Comparison of ENCODE assay signal across 9 mouse cellular contexts in the genomic region with DNA sequence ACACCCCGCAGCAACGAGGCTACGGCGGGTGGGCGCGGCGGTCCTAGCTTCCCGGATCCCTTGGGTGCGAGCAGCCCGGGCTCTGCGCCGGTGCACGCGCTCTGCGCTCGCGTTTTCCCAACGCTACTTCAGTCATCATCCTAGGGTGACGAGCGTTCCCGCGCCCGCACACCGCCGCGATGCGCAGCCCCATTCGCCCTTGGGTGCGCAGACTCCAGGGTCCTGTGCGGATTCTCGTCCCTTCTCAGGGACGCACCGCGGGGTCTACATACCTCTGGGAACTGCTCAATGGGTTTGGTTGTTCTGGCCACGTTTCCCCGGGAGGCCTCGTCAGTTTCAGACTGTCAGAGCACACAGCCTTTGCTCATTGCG. TPM values are rescaled to one million over a fixed set of nuclear protein-coding genes. Genes with fewer than 3 reads are reported as not detected.
A peak's percentile ranks its signal among the peaks of the same experiment; 100 is the strongest.
DNase-seq lines count a peak whose midpoint lies in the region; ATAC-seq lines count a peak whose summit lies in the region.
"Had no signal": no experiment of that assay in that cellular context is flagged by ENCODE, and none has a peak within 500 bp of the region (broad histone marks: within the 10 kb centered on the region; RNA-seq: fewer than 3 reads in every experiment).

No protein-coding gene starts in this region.

- WGBS in forebrain, embryonic 14.5 days: under 1% methylated on average over 34 of the region's 38 CpGs
- WGBS in neural tube, embryonic 11.5 days: under 1% methylated on average over 32 of the region's 38 CpGs

- H3K9ac ChIP-seq in forebrain, embryonic 14.5 days (ENCODE audit: low read length): peak overlapping the region; percentile 64
- peak overlapping the region; percentile 45 for H3K9ac ChIP-seq in neural tube, embryonic 11.5 days (ENCODE audit: low read length)

- peak overlapping the region; percentile 47 for H3K4me3 ChIP-seq in forebrain, embryonic 14.5 days (ENCODE audit: low read depth, low read length)
- H3K4me3 ChIP-seq in neural tube, embryonic 11.5 days (ENCODE audit: low read depth, low read length): peak overlapping the region; percentile 49

- H3K27me3 ChIP-seq in forebrain, embryonic 14.5 days (replicated peaks; ENCODE audit: control insufficient read depth, insufficient read depth, low read length): peaks cover 40% of the 10 kb centered on the region
- H3K27me3 ChIP-seq in neural tube, embryonic 11.5 days (ENCODE audit: control insufficient read depth, insufficient read depth, low read length): peaks cover 38% of the 10 kb centered on the region

- 0 out of 2 replicates have a peak, but pooled peaks cover 2% of the 10 kb centered on the region for H3K4me1 ChIP-seq in forebrain, embryonic 14.5 days (ENCODE audit: control insufficient read depth, insufficient read depth, low read length)
- no peaks in the 10 kb centered on the region for H3K4me1 ChIP-seq in neural tube, embryonic 11.5 days (ENCODE audit: control insufficient read depth, insufficient read depth, low read length)

- peak; percentile 48 for ATAC-seq in frontal cortex, adult (ENCODE audit: low TSS enrichment)
- ATAC-seq in forebrain, embryonic 14.5 days: peak; percentile 69
- ATAC-seq in neural tube, embryonic 11.5 days (ENCODE audit: insufficient read depth, low FRiP score, low TSS enrichment): 0 out of 2 replicates have a peak, but pooled peaks have one; percentile 28

- peak overlapping the region; percentile 80 for H3K4me2 ChIP-seq in forebrain, embryonic 14.5 days (ENCODE audit: low read length)
- peak overlapping the region; percentile 90 for H3K4me2 ChIP-seq in neural tube, embryonic 11.5 days (ENCODE audit: low read depth)

- H3K27ac ChIP-seq in forebrain, embryonic 14.5 days (ENCODE audit: low read depth, low read length): peak overlapping the region; percentile 44; the same call in 1 of the 2 replicates
- H3K27ac ChIP-seq in neural tube, embryonic 11.5 days (ENCODE audit: low read depth, low read length): no peak overlapping the region

- no peaks in the 10 kb centered on the region for H3K9me3 ChIP-seq in forebrain, embryonic 14.5 days (replicated peaks; ENCODE audit: control insufficient read depth, low read length)
- no peaks in the 10 kb centered on the region for H3K9me3 ChIP-seq in neural tube, embryonic 11.5 days (ENCODE audit: control insufficient read depth, low read length)

- intact Hi-C loops in left cerebral cortex, postnatal 4 days (cut with DNase I): loop anchor here (10.0 kb wide), 1 partner anchor 88 kb away; no protein-coding TSS in a partner anchor

- no peaks in the 10 kb centered on the region for H3K36me3 ChIP-seq in forebrain, embryonic 14.5 days (ENCODE audit: control insufficient read depth, insufficient read depth, low read length)
- no peaks in the 10 kb centered on the region for H3K36me3 ChIP-seq in neural tube, embryonic 11.5 days (ENCODE audit: control insufficient read depth, insufficient read depth, low read length)

- no peak for DNase-seq in frontal cortex, postnatal 10 days (ENCODE audit: low spot score in 2 of 2)
- DNase-seq in right cerebral cortex, adult 2 months (ENCODE audit: low spot score in 2 of 2): peak; percentile 61 to 72
- no peak for DNase-seq in right cerebral cortex, postnatal 25 days
- peak; percentile 54 for DNase-seq in forebrain, embryonic 14.5 days (ENCODE audit: low spot score)
- DNase-seq in left cerebral cortex, postnatal 4 days: peak; percentile 21
- peak; percentile 41 for DNase-seq in neural tube, embryonic 11.5 days (ENCODE audit: low spot score)
- DNase-seq in spleen, adult 12 weeks (ENCODE audit: low spot score): no peak

RNA-seq across cellular contexts. Expression of a gene that starts 31.8 kb away (rescaled TPM):
- not detected in 2 replicates for polyA plus RNA-seq in forebrain, embryonic 14.5 days (2014; fragmentation: Nextera tagmentation; extraction: Ambion mirVana)
- not detected for total RNA-seq in left cerebral cortex, postnatal 4 days (2021)
- polyA plus RNA-seq in neural tube, embryonic 11.5 days (2014; fragmentation: Nextera tagmentation; extraction: Ambion mirVana): not detected in 2 replicates
- total RNA-seq: heart, adult 18-20 months had no signal

Comparison
In these comparisons a context has a peak if more than half of its experiments do, and no peak if none do; other contexts are left out.
1. DNase-seq: peak in right cerebral cortex, adult 2 months (2 of 2), forebrain, embryonic 14.5 days (single experiment), left cerebral cortex, postnatal 4 days (single experiment) and neural tube, embryonic 11.5 days (single experiment); none in frontal cortex, postnatal 10 days (0 of 2), right cerebral cortex, postnatal 25 days (single experiment) and spleen, adult 12 weeks (single experiment).
2. Peak in every context shown above with its lines, with median percentiles within 50 percentile points of each other: ATAC-seq.